Mouse (Mus musculus) layer of hippocampus, postnatal 36 days (tissue): ENCODE measurements around the gene Epb41l2. TPM values are rescaled to one million over a fixed set of nuclear protein-coding genes. Genes with fewer than 3 reads are reported as not detected.

Source experiments
- total RNA-seq, 2 experiments: library from RNA; stranded (reverse); gene quantifications; 2 replicates each; pipeline ENCODE4 v1.2.3; 2021

Epb41l2 gene
- total RNA-seq, 2 experiments from 2014 or later: 84.6 to 89.0 TPM

Other genes with a start within 250 kb of the Epb41l2 start
- gene Akap7, start 51.9 kb upstream of the Epb41l2 start, total RNA-seq: 10 to 100 TPM; 53.2 to 53.5 TPM
- gene Smlr1, start 176.5 kb downstream of the Epb41l2 start, total RNA-seq: not detected